Mouse (Mus musculus) MEL (cell line): ENCODE measurements around the gene Phtf2.

Experiments
- CTCF ChIP-seq, 3 experiments: IDR thresholded peaks in 2 of 3; conservative IDR thresholded peaks in 1 of 3; 2 replicates each; pipeline ENCODE4 v1.5.1; 2011 to 2012; ENCODE audit warnings: low read length in 3 of 3, low read depth in 2 of 3, mild to moderate bottlenecking in 2 of 3, improper control_type of control experiment in 1 of 3, inconsistent platforms in 1 of 3, mixed read lengths in 1 of 3, moderate library complexity in 1 of 3; ENCODE audit not compliant: control insufficient read depth in 1 of 3, insufficient read depth in 1 of 3, poor library complexity in 1 of 3, severe bottlenecking in 1 of 3
- ELF1 ChIP-seq: IDR thresholded peaks from 2 replicates; pipeline ENCODE4 v1.6.1; 2014; ENCODE audit warnings: low read depth, mild to moderate bottlenecking, inconsistent platforms, low read length, improper control_type of control experiment, moderate library complexity
- EP300 ChIP-seq, 2 experiments: IDR thresholded peaks; 2 replicates each; pipeline ENCODE4 v1.6.1; 2011; ENCODE audit warnings: improper control_type of control experiment in 2 of 2, low read length in 2 of 2, low read depth in 1 of 2, mild to moderate bottlenecking in 1 of 2
- ETS1 ChIP-seq: IDR thresholded peaks from 2 replicates; pipeline ENCODE4 v1.6.1; 2012; ENCODE audit warnings: low read depth, mild to moderate bottlenecking, inconsistent platforms, low read length, improper control_type of control experiment, moderate library complexity
- POLR2A ChIP-seq, 2 experiments: IDR thresholded peaks; 2 replicates each; pipeline ENCODE4 v1.6.1; 2011 to 2012; ENCODE audit warnings: low read length in 2 of 2, mild to moderate bottlenecking in 2 of 2, control low read depth in 1 of 2, improper control_type of control experiment in 1 of 2, low read depth in 1 of 2, moderate library complexity in 1 of 2; ENCODE audit not compliant: control insufficient read depth in 1 of 2, insufficient read depth in 1 of 2, poor library complexity in 1 of 2
- RCOR1 ChIP-seq: IDR thresholded peaks from 2 replicates; pipeline ENCODE4 v1.6.1; 2012; ENCODE audit warnings: low read depth, mild to moderate bottlenecking, inconsistent platforms, low read length, improper control_type of control experiment
- UBTF ChIP-seq: IDR thresholded peaks from 2 replicates; pipeline ENCODE4 v1.6.1; 2012; ENCODE audit warnings: low read depth, mild to moderate bottlenecking, inconsistent platforms, low read length, improper control_type of control experiment, moderate library complexity, borderline replicate concordance; ENCODE audit not compliant: insufficient read depth
- ZC3H11A ChIP-seq: IDR thresholded peaks from 2 replicates; pipeline ENCODE4 v1.6.1; 2012; ENCODE audit warnings: low read depth, mild to moderate bottlenecking, inconsistent platforms, low read length, improper control_type of control experiment
- ZMIZ1 ChIP-seq: IDR thresholded peaks from 2 replicates; pipeline ENCODE4 v1.6.1; 2012; ENCODE audit warnings: low read depth, mild to moderate bottlenecking, inconsistent platforms, low read length, improper control_type of control experiment, moderate library complexity

DNA sequence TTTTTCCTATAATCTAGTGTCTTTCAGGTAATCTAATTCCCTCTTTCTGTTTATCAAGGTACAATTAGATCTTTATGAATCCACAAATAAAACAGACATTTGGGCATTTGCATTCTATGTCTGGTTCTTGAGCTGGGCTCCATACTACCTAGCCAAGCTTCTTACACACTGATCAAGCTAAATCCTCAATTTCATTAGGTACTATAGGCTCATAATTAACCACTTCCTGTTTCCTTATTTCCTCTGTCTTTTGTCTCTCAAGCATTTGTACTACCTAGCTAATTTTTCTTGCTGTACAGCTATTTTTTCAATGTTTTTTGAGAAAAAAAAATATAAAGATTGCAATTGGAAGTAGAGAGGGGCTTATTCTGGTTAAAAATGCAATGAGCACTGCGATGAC lies 44.8 kb downstream of the Phtf2 start:
- TF ChIP-seq ZC3H11A (no peak), ETS1 (no peak), CTCF (IDR thresholded peaks at IDR 0.05 in 2 of 3, conservative IDR thresholded peaks at IDR 0.05 in 1 of 3; ENCODE audit: control insufficient read depth in 1 of 3, insufficient read depth in 1 of 3, low read depth in 2 of 3, low read length in 3 of 3, poor library complexity in 1 of 3, severe bottlenecking in 1 of 3) (no peak), ELF1 (no peak), RCOR1 (no peak), UBTF (no peak), ZMIZ1 (no peak), POLR2A (IDR thresholded peaks at IDR 0.05; ENCODE audit: control insufficient read depth in 1 of 2, insufficient read depth in 1 of 2, low read depth in 1 of 2, low read length in 2 of 2, poor library complexity in 1 of 2) (no peak), EP300 (IDR thresholded peaks at IDR 0.05; ENCODE audit: low read depth in 1 of 2, low read length in 2 of 2) (no peak)
